Mouse (Mus musculus): ENCODE data around the gene Negr1.

DNA sequence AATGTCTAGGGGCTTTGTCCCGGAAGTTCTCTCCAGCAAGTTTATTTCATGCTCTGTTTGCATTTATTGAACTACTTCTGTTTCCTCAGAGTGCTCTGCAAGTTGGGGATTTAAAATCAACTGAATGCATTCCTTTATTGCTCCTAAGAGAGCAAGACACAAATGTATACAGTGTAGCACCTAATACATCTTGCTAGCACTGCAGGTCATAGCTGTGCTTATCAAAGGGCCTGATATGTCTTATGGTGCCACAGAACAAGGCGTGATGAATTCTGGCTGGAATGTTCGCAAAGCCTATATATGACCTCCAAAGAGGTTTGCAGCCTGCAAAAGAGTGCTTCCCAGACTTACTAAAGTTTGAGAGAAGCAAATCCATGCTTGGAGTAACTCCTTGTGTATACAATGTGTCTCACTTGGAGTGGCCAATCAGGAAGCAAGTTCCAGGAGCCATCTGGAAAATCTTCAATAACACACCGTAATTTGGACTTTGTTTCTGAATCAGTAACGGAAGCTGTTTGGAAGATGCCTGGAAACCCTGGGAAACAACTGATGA is 183.7 kb downstream of the Negr1 start:
- no peak for TF ChIP-seq MAFK (IDR thresholded peaks at IDR 0.05; ENCODE audit: insufficient read depth, low read depth, low read length)
- TF ChIP-seq HCFC1 (IDR thresholded peaks at IDR 0.05; ENCODE audit: borderline replicate concordance, insufficient read depth, low read length): no peak

All from ES-E14 (cell line).